ENCODE assay signal across 16 mouse cellular contexts in genomic region chr2:11714535-11714934, GRCm38 (mm10). TPM values are rescaled to one million over a fixed set of nuclear protein-coding genes. Genes with fewer than 3 reads are reported as not detected.
DNase-seq lines count a peak whose midpoint lies in the region; ATAC-seq and TF ChIP-seq lines count a peak whose summit lies in the region.
"Had no signal": no experiment of that assay in that cellular context is flagged by ENCODE, and none has a peak within 500 bp of the region (broad histone marks: within the 10 kb centered on the region; RNA-seq: fewer than 3 reads in every experiment).

No protein-coding gene starts in this region.

- H3K36me3 ChIP-seq in hindbrain, postnatal 0 days (ENCODE audit: insufficient read depth, low read length), result no peaks in the 10 kb centered on the region
- no peaks in the 10 kb centered on the region for H3K36me3 ChIP-seq in hindbrain, embryonic 10.5 days
- H3K36me3 ChIP-seq: embryonic facial prominence, embryonic 12.5 days; heart, embryonic 12.5 days; kidney, embryonic 15.5 days; lung, embryonic 15.5 days had no signal

- no peak for TF ChIP-seq POLR2A in cerebellum, adult 2 months (IDR thresholded peaks at IDR 0.05; ENCODE audit: borderline replicate concordance, insufficient read depth, low read length)

- no peak overlapping the region for H3K4me2 ChIP-seq in hindbrain, postnatal 0 days (ENCODE audit: low read depth, low read length)
- H3K4me2 ChIP-seq: embryonic facial prominence, embryonic 12.5 days; heart, embryonic 12.5 days; kidney, embryonic 15.5 days; liver, embryonic 11.5 days; lung, embryonic 15.5 days had no signal

- no peak overlapping the region for H3K9ac ChIP-seq in hindbrain, postnatal 0 days (replicated peaks; ENCODE audit: low read length)
- H3K9ac ChIP-seq: embryonic facial prominence, embryonic 12.5 days; heart, embryonic 12.5 days; kidney, embryonic 15.5 days; lung, embryonic 15.5 days had no signal

- no peaks in the 10 kb centered on the region for H3K4me1 ChIP-seq in cerebellum, adult 2 months (ENCODE audit: control insufficient read depth, insufficient read depth, low read length)
- no peaks in the 10 kb centered on the region for H3K4me1 ChIP-seq in hindbrain, postnatal 0 days (ENCODE audit: insufficient read depth, low read length)
- no peaks in the 10 kb centered on the region for H3K4me1 ChIP-seq in hindbrain, embryonic 10.5 days (replicated peaks)
- H3K4me1 ChIP-seq: embryonic facial prominence, embryonic 12.5 days; heart, embryonic 12.5 days; kidney, embryonic 15.5 days; lung, embryonic 15.5 days had no signal

- ATAC-seq in hindbrain, postnatal 0 days, result peak; percentile 72
- ATAC-seq: midbrain, embryonic 16.5 days had no signal

- no peaks in the 10 kb centered on the region for H3K9me3 ChIP-seq in hindbrain, postnatal 0 days (ENCODE audit: low read length)
- H3K9me3 ChIP-seq in hindbrain, embryonic 10.5 days, result no peaks in the 10 kb centered on the region
- H3K9me3 ChIP-seq: embryonic facial prominence, embryonic 12.5 days; heart, embryonic 12.5 days; kidney, embryonic 15.5 days; lung, embryonic 15.5 days had no signal

- intact Hi-C loops in gastrocnemius, postnatal 14 days (cut with DNase I; ENCODE audit: low total_unique reads), result no loop called here

- no peak overlapping the region for H3K4me3 ChIP-seq in cerebellum, adult 2 months (replicated peaks; ENCODE audit: insufficient read depth, low read depth, low read length)
- H3K4me3 ChIP-seq in hindbrain, postnatal 0 days (ENCODE audit: low read length), result no peak overlapping the region
- no peak overlapping the region for H3K4me3 ChIP-seq in hindbrain, embryonic 10.5 days
- H3K4me3 ChIP-seq: embryonic facial prominence, embryonic 12.5 days; heart, embryonic 12.5 days; kidney, embryonic 15.5 days; lung, embryonic 15.5 days had no signal

- H3K27ac ChIP-seq in cerebellum, adult 2 months (ENCODE audit: insufficient read depth, low read length), result no peak overlapping the region
- H3K27ac ChIP-seq in hindbrain, postnatal 0 days, result no peak overlapping the region
- H3K27ac ChIP-seq in hindbrain, embryonic 10.5 days, result no peak overlapping the region
- H3K27ac ChIP-seq: embryonic facial prominence, embryonic 12.5 days; kidney, embryonic 15.5 days; lung, embryonic 15.5 days had no signal

- WGBS in cerebellum, adult 2 months, result 28% methylated on average over 4 of the region's 4 CpGs
- 70% methylated on average over 4 of the region's 4 CpGs for WGBS in hindbrain, postnatal 0 days
- WGBS in hindbrain, embryonic 10.5 days, result 87% methylated on average over 4 of the region's 4 CpGs

- no peak for TF ChIP-seq CTCF in cerebellum, adult 2 months (IDR thresholded peaks at IDR 0.05; ENCODE audit: borderline replicate concordance, insufficient read depth, low read depth, low read length)
- no peak for TF ChIP-seq CTCF in hindbrain, postnatal 0 days (IDR thresholded peaks at IDR 0.05; ENCODE audit: low read depth)

- H3K27me3 ChIP-seq in cerebellum, adult 2 months (ENCODE audit: control insufficient read depth, insufficient read depth, low read length), result no peaks in the 10 kb centered on the region
- no peaks in the 10 kb centered on the region for H3K27me3 ChIP-seq in hindbrain, postnatal 0 days (ENCODE audit: insufficient read depth, low read length)
- H3K27me3 ChIP-seq in hindbrain, embryonic 10.5 days (ENCODE audit: insufficient read depth, poor library complexity, severe bottlenecking), result no peaks in the 10 kb centered on the region; the same call in 1 of the 2 replicates
- H3K27me3 ChIP-seq: embryonic facial prominence, embryonic 12.5 days; heart, embryonic 12.5 days; kidney, embryonic 15.5 days; lung, embryonic 15.5 days had no signal

- peak; percentile 50 to 53 for DNase-seq in cerebellum, postnatal 10 days
- no peak for DNase-seq in cerebellum, adult 2 months
- peak; percentile 63 for DNase-seq in hindbrain, postnatal 0 days (ENCODE audit: low spot score)
- no peak for DNase-seq in hindbrain, embryonic 10.5 days (ENCODE audit: low spot score)
- DNase-seq in layer of hippocampus, adult 8-10 months (ENCODE audit: low spot score in 2 of 2), result peak; percentile 41 to 47
- DNase-seq in right cerebral cortex, postnatal 10 days (ENCODE audit: low spot score in 2 of 2), result peak; percentile 37 to 65
- DNase-seq in gastrocnemius, postnatal 14 days, result no peak
- DNase-seq in thymus, postnatal 36 days, result no peak
- DNase-seq: adrenal gland, postnatal 36 days; heart, postnatal 36 days had no signal

RNA-seq across cellular contexts. Expression of gene Il15ra, which starts 9.4 kb away (rescaled TPM):
- 11.1 and 16.5 TPM in 2 replicates for polyA plus RNA-seq in cerebellum, adult 2 months (2012; rRNA removed)
- 0.47 and 1.1 TPM in 2 replicates for total RNA-seq in hindbrain, postnatal 0 days (2014; rRNA removed)
- 2.0 and 2.5 TPM in 2 replicates for polyA plus RNA-seq in hindbrain, postnatal 0 days (2015; fragmentation: Nextera tagmentation; extraction: Ambion mirVana)
- polyA plus RNA-seq in hindbrain, embryonic 10.5 days (2016; fragmentation: Nextera tagmentation; extraction: Ambion mirVana), result 0.35 and 0.51 TPM in 2 replicates
- total RNA-seq in layer of hippocampus, adult 8-10 months (2022), result 10 to 100 TPM in 2 of 4 experiments, 1 to 10 TPM in 2; 7.1 to 14.0 (median 10.0) TPM
- 10 to 100 TPM; 10.6 to 22.8 TPM for total RNA-seq in gastrocnemius, postnatal 14 days (2021)

Comparison
In these comparisons a context has a peak if more than half of its experiments do, and no peak if none do; other contexts are left out.
1. DNase-seq: peak in cerebellum, postnatal 10 days (2 of 2), hindbrain, postnatal 0 days (single experiment), layer of hippocampus, adult 8-10 months (2 of 2) and right cerebral cortex, postnatal 10 days (2 of 2); none in cerebellum, adult 2 months (0 of 2), hindbrain, embryonic 10.5 days (single experiment), gastrocnemius, postnatal 14 days (single experiment) and thymus, postnatal 36 days (0 of 2).